Mouse (Mus musculus) cerebellum, postnatal 4 days (tissue): ENCODE results near the gene Gm4981.
"Not testable (repeated sequence)": the region's sequence is repeated elsewhere in the genome, so short reads cannot be mapped to it uniquely, and the experiment has no call there.

ENCODE experiments used
- DNase-seq, 2 experiments: peaks; one replicate each; pipeline ENCODE4 v3.0.0; 2022; ENCODE audit warnings: low spot score in 2 of 2, mixed read lengths in 1 of 2

Gm4981 gene

DNA sequence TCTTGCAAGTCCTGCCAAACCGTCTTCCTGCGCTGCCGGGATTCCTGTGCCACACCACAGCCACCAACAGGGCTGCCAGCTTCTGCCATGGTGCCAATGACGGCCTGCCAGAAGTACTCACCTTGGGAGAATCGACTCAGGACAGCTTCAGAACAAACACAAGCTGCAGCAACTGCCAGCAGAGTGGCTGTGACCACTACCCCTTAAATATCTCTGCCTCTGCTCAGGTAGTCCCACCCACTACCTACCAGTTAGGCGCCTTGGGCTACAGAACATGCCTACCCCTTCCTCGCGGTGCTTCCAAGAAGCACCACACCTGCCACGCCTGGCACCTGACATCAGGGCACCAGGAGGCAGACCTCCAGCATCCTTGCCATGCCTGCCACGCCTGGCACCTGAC, at the start of gene Gm4981:
TSS of gene Gm4981 (minus strand) at position 89 of the 400 bp plus-strand sequence.
- no peak for DNase-seq

DNA sequence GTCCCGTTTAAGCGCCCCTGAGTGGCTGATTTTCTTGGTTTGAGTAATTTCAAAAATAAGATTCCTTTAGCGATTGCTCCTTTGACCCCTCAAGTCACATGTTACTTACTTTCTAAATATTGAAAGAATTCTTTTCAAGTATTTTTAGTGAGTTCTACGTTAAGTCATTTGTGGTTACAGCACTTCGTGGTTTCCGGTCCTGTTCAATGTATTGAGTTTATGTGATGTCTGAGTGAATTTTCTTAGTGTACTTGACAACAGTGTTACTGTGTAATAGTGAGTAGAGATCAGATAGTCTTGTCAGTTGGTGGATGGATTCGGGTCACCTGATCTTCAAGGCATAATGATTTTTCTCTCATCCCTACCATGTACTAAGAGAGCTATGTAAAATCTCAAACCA, 45.7 kb upstream of the Gm4981 start:
- no peak for DNase-seq

DNA sequence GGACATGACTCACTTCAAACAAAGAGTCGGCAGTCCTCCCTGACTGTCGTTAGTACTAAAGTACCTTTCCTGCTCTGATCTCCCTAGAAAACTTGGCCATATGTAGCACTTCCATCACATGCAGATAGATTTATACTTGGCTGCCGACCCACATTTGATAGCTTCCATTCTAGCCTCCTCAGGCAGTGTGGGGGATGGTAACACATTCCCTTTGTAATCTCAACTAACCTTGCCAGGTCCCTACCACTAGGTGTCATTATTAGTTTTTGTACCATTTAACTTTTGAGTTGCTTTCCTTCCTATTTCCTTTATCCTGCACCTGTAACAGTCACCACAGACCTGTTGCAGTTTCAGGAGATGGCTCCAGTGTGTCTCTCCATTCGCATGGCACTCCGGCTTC, 22.0 kb upstream of the Gm4981 start:
- no peak for DNase-seq

DNA sequence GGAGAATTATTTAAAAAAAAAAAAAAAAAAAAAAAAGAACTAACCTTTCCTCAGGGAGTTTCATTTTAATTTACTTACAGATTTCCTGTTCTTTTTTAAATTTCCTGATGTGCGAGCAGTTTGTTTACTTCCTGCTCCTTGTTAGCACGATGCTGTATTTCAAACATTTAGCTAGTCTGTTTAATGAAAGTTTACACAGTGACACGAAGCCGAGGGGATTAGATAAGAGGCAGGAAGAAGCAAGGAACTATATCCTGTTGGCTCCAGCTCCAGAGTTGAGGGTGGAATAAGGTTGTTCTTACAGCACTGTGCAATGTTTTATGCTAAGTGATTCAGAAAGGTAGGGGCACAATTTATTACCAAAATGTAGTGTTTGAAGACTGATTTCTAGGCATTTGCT, 19.5 kb upstream of the Gm4981 start:
- no peak for DNase-seq

- DNase-seq = peak; percentile 76 to 91
Measured at GRCm38 (mm10) chr10:58255213-58255892, 18.9 kb upstream of the Gm4981 start, which contains the start of gene Gcc2. Gene Gcc2, plus strand, starts transcription at chr10:58255497.

GRCm38 (mm10) chr10:58254635-58255175, 18.2 kb upstream of the Gm4981 start:
- no peak for DNase-seq

DNA sequence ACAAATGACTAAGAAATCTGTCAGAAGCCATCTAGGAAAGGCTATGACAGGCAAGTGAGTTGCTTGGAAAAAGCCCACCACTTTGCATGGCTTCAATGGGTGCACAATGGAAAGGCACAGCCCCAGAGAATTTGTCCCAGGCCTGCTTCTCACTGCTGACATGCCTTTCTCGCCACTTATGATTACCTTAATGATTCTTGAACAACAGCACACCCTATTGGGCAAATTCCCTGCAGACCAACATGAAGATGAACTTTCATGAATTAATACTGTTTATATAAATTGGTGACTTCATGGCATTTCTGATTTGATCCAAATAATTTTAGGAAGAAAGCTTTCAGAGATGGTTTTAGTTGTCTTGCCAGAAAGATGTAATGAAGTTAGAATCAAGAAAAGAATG, 13.0 kb upstream of the Gm4981 start:
- no peak for DNase-seq

DNA sequence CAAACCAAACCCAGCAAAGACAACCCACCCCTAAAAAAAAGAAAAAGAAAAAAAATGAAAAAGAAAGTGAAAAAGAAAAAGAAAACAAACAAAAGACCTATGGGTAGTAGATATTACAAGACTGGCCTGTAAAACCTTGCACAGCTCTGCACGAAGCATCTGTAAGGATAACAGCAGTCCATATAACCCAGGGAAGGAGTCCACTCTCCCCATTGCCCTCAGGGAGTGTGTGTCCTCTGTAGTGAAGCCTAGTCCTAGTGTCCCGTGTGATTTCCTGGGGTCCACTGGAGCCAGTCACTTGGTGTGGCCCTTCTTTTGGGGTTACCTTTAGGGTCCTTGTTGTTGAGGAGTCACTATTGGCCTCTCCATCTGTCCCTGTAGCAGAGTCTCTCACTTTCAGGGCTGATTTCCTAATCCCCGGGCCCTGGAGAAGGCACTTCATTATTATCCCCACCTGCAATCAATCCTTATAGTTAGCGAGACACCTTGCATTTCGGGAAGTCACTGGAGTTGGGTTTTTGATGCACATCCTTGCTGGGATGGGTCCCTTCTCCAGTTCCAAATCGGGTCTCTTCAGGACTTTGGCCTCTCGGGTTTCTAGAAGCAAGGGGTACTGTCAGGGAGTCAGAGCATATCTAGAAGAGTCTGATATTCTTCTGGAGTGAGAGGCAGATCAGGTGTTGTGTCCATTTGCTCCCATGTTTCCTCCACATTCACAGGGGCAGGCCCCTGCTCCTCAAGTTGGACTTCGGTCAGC, 2.7 kb upstream of the Gm4981 start:
- peak; percentile 72 to 85 for DNase-seq

DNA sequence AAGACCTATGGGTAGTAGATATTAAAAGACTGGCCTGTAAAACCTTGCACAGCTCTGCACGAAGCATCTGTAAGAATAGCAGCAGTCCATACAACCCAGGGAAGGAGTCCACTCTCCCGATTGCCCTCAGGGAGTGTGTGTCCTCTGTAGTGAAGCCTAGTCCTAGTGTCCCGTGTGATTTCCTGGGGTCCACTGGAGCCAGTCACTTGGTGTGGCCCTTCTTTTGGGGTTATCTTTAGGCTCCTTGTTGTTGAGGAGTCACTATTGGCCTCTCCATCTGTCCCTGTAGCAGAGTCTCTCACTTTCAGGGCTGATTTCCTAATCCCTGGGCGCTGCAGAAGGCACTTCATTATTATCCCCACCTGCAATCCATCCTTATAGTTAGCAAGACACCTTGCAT, 1.5 kb downstream of the Gm4981 start:
- not testable (repeated sequence) for DNase-seq

GRCm38 (mm10) chr10:58233740-58234121, 2.8 kb downstream of the Gm4981 start:
- DNase-seq = not testable (repeated sequence)

GRCm38 (mm10) chr10:58233054-58233739, 3.3 kb downstream of the Gm4981 start:
- DNase-seq = peak; percentile 50 to 62

DNA sequence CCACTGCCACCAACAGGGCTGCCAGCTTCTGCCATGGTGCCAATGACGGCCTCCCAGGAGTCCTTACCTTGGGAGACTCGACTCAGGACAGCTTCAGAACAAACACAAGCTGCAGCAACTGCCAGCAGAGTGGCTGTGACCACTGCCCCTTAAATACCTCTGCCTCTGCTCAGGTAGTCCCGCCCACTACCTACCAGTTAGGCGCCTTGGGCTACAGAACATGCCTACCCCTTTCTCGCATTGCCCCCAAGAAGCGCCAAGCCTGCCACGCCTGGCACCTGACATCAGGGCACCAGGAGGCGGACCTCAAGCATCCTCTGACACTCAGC, 3.9 kb downstream of the Gm4981 start, which contains the start of gene Duxf3:
TSS of gene Duxf3 (minus strand) at position 35 of the 329 bp plus-strand sequence.
- DNase-seq = not testable (repeated sequence)

DNA sequence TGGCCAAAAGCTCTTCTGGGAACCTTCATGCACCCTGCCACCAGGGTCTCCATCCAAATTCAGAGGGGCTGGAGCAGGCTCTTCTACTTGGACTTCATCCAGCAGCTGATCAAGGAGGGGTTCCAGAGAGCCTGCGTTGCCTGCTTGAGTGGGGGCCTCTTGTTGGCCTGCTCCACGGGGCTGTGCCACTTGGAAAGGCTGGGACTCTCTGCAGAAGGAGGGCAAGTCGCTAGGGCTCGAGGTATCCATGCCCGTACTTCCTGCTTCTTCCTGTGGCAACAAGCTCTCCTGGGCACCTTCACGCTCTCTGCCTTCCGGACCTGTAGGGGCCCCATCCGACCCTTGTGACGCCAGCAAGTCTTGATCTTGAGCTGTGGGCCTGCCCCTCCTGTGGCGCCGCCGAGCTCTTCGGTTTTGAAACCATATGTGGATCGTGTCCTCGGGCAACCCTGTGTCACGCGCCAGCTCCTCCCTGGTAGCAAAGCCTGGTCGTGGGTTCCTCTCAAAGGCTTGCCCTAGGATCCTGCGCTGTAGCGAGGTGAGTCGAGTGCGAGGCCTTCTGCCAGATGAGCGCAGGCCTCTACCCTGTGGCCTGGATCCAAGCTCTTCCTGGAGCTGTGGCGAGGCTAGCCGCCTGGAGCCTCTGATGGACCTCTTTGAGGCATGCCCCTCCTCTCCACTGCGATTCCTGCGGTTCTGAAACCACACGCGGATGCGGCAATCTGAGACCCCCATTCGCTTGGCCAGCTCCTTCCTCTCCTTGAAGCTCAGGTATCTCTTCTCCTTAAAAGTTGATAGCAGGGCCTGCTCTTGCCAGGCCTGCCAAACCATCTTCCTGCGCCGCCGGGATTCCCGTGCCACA, 4.5 kb downstream of the Gm4981 start:
- peak; percentile 85 to 100 for DNase-seq

- peak; percentile 53 to 67 for DNase-seq
Measured at GRCm38 (mm10) chr10:58231088-58231487, 5.4 kb downstream of the Gm4981 start.

DNA sequence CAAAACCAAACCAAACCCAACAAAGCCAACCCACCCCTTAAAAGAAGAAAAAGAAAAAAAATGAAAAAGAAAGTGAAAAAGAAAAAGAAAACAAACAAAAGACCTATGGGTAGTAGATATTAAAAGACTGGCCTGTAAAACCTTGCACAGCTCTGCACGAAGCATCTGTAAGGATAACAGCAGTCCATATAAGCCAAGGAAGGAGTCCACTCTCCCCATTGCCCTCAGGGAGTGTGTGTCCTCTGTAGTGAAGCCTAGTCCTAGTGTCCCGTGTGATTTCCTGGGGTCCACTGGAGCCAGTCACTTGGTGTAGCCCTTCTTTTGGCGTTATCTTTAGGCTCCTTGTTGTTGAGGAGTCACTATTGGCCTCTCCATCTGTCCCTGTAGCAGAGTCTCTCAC, 6.5 kb downstream of the Gm4981 start:
- DNase-seq = not testable (repeated sequence)

DNA sequence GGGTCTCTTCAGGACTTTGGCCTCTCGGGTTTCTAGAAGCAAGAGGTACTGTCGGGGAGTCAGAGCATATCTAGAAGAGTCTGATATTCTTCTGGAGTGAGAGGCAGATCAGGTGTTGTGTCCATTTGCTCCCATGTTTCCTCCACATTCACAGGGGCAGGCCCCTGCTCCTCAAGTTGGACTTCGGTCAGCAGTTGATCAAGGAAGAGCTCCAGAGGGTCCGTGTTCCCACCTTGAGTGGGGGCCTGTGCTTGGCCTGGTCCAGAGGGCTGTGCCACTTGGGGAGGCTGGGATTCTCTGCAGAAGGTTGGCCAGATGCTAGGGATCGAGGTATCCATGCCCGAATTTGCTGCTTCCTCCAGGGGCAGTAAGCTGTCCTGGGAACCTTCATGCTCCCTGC, 8.7 kb downstream of the Gm4981 start:
- not testable (repeated sequence) for DNase-seq

GRCm38 (mm10) chr10:58226357-58226756, 10.1 kb downstream of the Gm4981 start:
- DNase-seq = not testable (repeated sequence)

GRCm38 (mm10) chr10:58224827-58225785, 11.4 kb downstream of the Gm4981 start, which contains the start of gene AW822073:
Gene AW822073, minus strand, starts transcription at chr10:58224930.
- peak in 1 of 2 experiments; percentile 78 for DNase-seq

DNA sequence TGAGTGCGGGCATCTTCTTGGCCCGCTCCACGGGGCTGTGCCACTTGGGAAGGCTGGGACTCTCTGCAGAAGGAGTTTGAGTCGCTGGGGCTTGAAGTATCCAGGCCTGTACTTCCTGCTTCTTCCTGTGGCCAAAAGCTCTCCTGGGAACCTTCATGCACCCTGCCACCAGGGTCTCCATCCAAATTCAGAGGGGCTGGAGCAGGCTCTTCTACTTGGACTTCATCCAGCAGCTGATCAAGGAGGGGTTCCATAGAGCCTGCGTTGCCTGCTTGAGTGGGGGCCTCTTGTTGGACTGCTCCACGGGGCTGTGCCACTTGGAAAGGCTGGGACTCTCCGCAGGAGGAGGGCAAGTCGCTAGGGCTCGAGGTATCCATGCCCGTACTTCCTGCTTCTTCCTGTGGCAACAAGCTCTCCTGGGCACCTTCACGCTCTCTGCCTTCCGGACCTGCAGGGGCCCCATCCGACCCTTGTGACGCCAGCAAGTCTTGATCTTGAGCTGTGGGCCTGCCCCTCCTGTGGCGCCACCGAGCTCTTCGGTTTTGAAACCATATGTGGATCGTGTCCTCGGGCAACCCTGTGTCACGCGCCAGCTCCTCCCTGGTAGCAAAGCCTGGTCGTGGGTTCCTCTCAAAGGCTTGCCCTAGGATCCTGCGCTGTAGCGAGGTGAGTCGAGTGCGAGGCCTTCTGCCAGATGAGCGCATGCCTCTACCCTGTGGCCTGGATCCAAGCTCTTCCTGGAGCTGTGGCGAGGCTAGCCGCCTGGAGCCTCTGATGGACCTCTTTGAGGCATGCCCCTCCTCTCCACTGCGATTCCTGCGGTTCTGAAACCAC, 12.3 kb downstream of the Gm4981 start:
- peak; percentile 75 to 97 for DNase-seq
